Mouse (Mus musculus) stomach, embryonic 16.5 days (tissue): ENCODE measurements at regions not wholly inside any gene's neighbourhood (a gene's known extent, or its start where the extent isn't known, plus 50 kb on each side); places are given as distances from the start of the nearest gene placed in this dataset.

Source experiments
- ATAC-seq: fragments of 200-750 bp; cut with Nextera tagmentation; 2 replicates; pipeline ENCODE4 v1.8.0; 2017; ENCODE audit warnings: moderate number of reproducible peaks, moderate TSS enrichment; ENCODE audit not compliant: insufficient read depth, low FRiP score
- H3K27ac ChIP-seq: fragments of 300-500 bp; sonication (generic); 2 replicates; pipeline ENCODE4 v1.5.1; 2014; ENCODE audit warnings: low read length
- H3K27me3 ChIP-seq: fragments of 300-500 bp; sonication (generic); 2 replicates; pipeline ENCODE4 v1.6.1; 2014; ENCODE audit warnings: low read length, control low read depth, mixed read lengths; ENCODE audit not compliant: control insufficient read depth, insufficient read depth
- H3K36me3 ChIP-seq: fragments of 300-500 bp; sonication (generic); 2 replicates; pipeline ENCODE4 v1.6.1; 2014; ENCODE audit warnings: low read length; ENCODE audit not compliant: control insufficient read depth, insufficient read depth
- H3K4me1 ChIP-seq: fragments of 300-500 bp; sonication (generic); 2 replicates; pipeline ENCODE4 v1.6.1; 2014; ENCODE audit warnings: low read length, control low read depth, mixed read lengths; ENCODE audit not compliant: control insufficient read depth, insufficient read depth
- H3K4me2 ChIP-seq: fragments of 300-500 bp; sonication (generic); 2 replicates; pipeline ENCODE4 v1.6.1; 2014; ENCODE audit warnings: low read depth, low read length, mixed read lengths
- H3K4me3 ChIP-seq: fragments of 300-500 bp; sonication (generic); replicated peaks from 2 replicates; pipeline ENCODE4 v1.5.1; 2014; ENCODE audit warnings: mild to moderate bottlenecking, low read length
- H3K9ac ChIP-seq: fragments of 300-500 bp; sonication (generic); 2 replicates; pipeline ENCODE4 v1.6.1; 2014; ENCODE audit warnings: low read length
- H3K9me3 ChIP-seq: fragments of 300-500 bp; sonication (generic); replicated peaks from 2 replicates; pipeline ENCODE4 v1.6.1; 2016; ENCODE audit warnings: low read length, control low read depth; ENCODE audit not compliant: control insufficient read depth
- WGBS: fragments of 180-500 bp; shearing (Covaris S2); extraction: QIAGEN DNeasy Blood & Tissue Kit; methylation state at CpG from one replicate; pipeline ENCODE4 v1.1.7; 2014; 5-methylcytosine and 5-hydroxymethylcytosine counted together

DNA sequence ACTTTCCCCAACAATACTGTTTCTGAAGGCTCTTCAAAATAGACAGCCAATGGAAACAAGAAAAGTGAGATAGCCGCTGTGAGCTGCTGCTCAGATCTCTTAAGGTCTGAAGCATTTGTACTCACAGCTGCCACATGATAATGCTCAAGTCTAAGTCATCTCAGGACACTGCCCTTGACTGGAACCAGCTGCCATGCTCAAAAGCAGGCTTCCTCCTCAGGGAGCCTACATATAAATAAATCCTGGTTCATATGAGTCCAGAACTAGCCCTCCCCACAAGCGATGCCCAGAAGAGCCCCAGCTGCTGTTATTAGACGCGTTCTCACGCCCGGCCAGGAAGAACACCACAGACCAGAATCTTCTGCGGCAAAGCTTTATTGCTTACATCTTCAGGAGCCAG lies 304.9 kb upstream of the Negr1 start:
- Histone ChIP-seq H3K9me3 (no peaks in the 10 kb centered on the region), H3K9ac (no peak overlapping the region), H3K36me3 (no peaks in the 10 kb centered on the region), H3K27me3 (no peaks in the 10 kb centered on the region), H3K4me2 (no peak overlapping the region), H3K4me1 (no peaks in the 10 kb centered on the region), H3K4me3 (no peak overlapping the region), H3K27ac (no peak overlapping the region)
- WGBS, result 80% methylated on average over 7 of the region's 7 CpGs
- peak; percentile 90 for ATAC-seq

DNA sequence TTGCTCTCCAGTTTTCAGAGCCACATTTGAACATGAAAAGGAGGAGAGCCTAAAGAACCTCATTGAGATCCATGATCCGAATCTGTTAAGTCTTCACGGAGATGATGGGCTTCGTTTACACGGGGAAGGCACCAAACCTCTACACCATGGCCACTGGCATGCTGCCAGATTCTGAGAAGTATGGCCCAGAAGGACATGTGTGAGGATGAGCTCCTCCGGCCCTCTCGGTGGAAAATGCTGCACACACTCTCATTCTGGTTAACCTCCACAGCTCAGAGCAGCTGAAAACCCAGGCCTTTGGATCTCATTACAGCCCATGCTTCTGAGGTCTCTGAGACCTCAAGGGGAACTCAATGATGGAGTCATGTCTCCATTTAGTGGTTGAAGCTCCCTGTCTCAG lies 296.9 kb upstream of the Negr1 start:
- no peak for ATAC-seq
- H3K27me3 ChIP-seq, result no peaks in the 10 kb centered on the region
- H3K27ac ChIP-seq, result no peak overlapping the region
- no peak overlapping the region for H3K9ac ChIP-seq
- H3K4me3 ChIP-seq, result no peak overlapping the region
- H3K4me1 ChIP-seq, result no peaks in the 10 kb centered on the region
- H3K4me2 ChIP-seq, result no peak overlapping the region
- 89% methylated on average over 6 of the region's 6 CpGs for whole genome bisulfite sequencing
- no peaks in the 10 kb centered on the region for H3K9me3 ChIP-seq
- no peaks in the 10 kb centered on the region for H3K36me3 ChIP-seq

DNA sequence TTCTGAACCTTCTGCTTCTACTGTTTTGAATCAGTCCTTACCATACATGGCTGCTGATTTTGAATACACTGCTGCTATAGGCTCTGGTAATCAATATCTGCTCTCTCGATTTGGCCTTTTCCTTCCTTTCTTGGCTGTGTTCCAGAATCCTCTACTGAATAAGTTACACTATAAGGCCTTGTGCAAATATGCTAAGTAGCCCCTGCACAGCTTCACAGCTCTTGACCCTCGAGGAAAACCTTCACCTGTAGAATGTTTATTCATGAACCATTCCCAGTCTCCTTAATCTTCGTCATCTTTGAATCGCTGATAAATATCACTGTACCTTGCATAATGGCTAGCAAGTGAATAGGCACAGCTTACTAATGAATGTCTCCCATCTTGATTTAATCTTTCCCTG lies 293.9 kb upstream of the Negr1 start:
- 35% methylated on average over 4 of the region's 4 CpGs for WGBS
- no peak for ATAC-seq
- Histone ChIP-seq H3K27ac (no peak overlapping the region), H3K36me3 (no peaks in the 10 kb centered on the region), H3K4me1 (no peaks in the 10 kb centered on the region), H3K9ac (no peak overlapping the region), H3K4me3 (no peak overlapping the region), H3K9me3 (no peaks in the 10 kb centered on the region), H3K4me2 (no peak overlapping the region), H3K27me3 (no peaks in the 10 kb centered on the region)

DNA sequence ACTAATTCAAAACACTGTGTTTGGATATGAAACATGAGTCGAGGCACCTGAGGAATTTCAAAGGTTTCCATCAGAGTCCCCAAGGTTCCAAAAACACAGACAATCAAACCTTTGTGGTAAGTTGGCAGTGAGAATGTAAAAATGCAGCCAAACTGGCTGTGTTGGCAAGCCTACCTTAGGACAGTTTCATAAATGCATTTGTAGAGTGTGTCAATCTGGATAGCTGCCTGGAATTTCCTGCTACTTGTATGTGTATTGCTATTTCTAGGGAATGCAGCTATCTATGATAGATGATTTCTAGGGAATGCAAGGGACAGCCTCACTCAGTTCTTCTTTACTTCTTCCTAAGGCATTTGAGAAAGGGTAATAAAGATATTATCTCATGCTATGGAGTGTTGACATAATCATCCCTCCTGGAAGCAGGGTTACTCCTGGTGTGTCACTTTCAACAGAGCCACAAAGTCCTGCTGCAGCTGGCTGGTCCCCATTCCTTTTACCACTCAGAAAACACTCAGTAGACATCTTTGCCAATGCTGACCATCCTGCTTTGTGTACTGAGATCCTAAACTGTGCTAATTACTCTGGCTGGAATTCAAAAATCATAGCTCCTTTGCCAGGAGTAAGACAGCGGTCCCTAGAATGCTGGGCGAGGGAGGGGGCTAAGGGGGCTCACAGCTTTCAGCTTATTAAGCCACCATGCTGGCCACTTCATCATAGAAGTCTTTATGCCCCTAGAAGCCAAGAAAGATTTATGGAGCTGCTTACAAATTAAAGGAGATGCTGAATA lies 261.4 kb upstream of the Negr1 start:
- H3K36me3 ChIP-seq, result no peaks in the 10 kb centered on the region
- H3K9me3 ChIP-seq, result no peaks in the 10 kb centered on the region
- no peak overlapping the region for H3K9ac ChIP-seq
- no peak overlapping the region for H3K27ac ChIP-seq
- whole genome bisulfite sequencing, result 55% methylated on average over 3 of the region's 3 CpGs
- H3K4me1 ChIP-seq, result no peaks in the 10 kb centered on the region
- no peaks in the 10 kb centered on the region for H3K27me3 ChIP-seq
- no peak for ATAC-seq
- H3K4me2 ChIP-seq, result no peak overlapping the region
- H3K4me3 ChIP-seq, result no peak overlapping the region

DNA sequence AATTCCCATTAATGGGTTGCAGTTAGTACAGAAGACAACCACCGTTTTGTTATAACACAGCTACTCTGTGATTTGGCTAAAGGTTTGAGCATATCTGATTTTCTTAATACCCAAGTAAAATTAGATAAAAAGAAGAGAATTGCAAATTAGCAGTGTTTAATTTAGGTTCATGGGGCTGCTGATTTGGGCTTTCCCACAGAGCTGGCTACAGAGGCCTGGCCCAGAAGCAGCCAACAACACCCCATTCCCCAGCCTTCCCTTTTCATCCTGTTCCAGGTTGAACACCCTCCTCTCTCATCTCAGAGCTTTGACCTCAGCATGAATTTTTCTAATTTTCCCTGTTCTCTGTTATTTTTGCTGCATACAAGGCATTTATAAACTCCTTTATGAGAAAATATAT lies 260.3 kb upstream of the Negr1 start:
- ATAC-seq, result no peak
- Histone ChIP-seq H3K4me1 (no peaks in the 10 kb centered on the region), H3K9me3 (no peaks in the 10 kb centered on the region), H3K9ac (no peak overlapping the region), H3K27ac (no peak overlapping the region), H3K27me3 (no peaks in the 10 kb centered on the region), H3K36me3 (no peaks in the 10 kb centered on the region), H3K4me2 (no peak overlapping the region), H3K4me3 (no peak overlapping the region)
- 87% methylated on average over 1 of the region's 1 CpGs for WGBS

DNA sequence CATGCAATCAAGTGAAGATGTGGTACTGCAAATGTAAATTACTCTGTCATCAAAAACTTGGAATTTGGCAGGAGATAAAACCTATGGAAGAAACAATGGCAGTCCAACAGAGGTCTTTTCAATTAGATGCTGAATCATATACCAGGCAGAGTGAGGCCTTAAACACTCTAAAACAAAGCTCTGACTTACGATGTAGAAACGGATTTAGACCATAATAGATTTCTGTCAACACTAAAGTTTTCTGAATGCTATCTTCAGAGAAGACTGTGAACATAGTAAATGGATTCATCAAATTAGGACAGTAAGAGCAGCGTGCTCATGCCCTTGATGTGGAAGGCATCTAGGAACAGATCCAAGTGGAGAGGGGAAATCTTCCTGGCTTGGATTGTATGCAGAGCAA lies 259.8 kb upstream of the Negr1 start:
- no peak overlapping the region for H3K4me2 ChIP-seq
- H3K27ac ChIP-seq, result no peak overlapping the region
- no peak for ATAC-seq
- H3K4me3 ChIP-seq, result no peak overlapping the region
- no peaks in the 10 kb centered on the region for H3K4me1 ChIP-seq
- no peaks in the 10 kb centered on the region for H3K9me3 ChIP-seq
- WGBS, result 75% methylated on average over 3 of the region's 3 CpGs
- H3K27me3 ChIP-seq, result no peaks in the 10 kb centered on the region
- H3K36me3 ChIP-seq, result no peaks in the 10 kb centered on the region
- H3K9ac ChIP-seq, result no peak overlapping the region

DNA sequence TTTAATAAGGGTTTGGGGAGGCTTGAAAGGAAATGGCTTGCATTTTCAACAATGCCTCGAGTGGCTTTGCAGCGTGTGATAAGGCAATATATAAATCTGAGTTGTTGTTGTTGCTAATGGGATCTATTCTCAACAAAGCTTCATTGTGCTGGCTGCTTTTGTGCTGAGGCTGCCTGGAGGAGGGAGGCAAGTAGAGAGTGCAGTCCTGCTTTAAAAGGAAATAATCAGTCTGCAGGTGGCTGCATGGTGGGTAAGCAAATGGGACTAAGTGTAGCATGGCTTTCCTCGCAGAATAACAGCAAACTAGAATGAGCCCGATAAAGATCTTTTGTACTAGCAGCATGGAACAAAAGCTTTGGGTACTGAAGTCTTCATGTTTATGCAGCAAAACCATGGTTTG lies 257.4 kb upstream of the Negr1 start:
- WGBS, result 54% methylated on average over 4 of the region's 4 CpGs
- Histone ChIP-seq H3K27ac (no peak overlapping the region), H3K4me3 (no peak overlapping the region), H3K4me2 (no peak overlapping the region), H3K27me3 (no peaks in the 10 kb centered on the region), H3K36me3 (no peaks in the 10 kb centered on the region), H3K9ac (no peak overlapping the region), H3K9me3 (no peaks in the 10 kb centered on the region), H3K4me1 (no peaks in the 10 kb centered on the region)
- ATAC-seq, result no peak

DNA sequence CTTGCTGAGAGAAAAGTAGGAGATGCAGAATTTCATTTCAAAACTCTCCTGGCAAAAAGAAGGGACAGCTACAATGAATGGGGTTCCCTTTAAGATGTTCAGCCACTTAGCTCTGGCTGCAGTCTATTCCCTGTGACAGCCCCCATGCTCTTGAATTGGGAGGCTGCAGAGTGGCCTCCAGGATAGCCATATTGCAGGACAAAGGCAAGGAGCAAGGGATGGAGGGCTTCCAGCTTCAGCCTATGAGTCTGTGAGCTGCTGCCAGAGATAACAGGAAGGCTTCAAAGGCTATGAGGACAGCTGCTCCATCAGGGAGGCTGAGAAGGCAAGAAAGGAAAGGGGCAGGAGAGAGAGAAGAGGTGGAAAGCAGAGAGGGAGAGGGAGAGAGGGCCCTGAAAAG lies 256.5 kb upstream of the Negr1 start:
- Histone ChIP-seq H3K4me2 (no peak overlapping the region), H3K27ac (no peak overlapping the region), H3K27me3 (no peaks in the 10 kb centered on the region), H3K9ac (no peak overlapping the region), H3K36me3 (no peaks in the 10 kb centered on the region), H3K4me3 (no peak overlapping the region), H3K4me1 (no peaks in the 10 kb centered on the region), H3K9me3 (no peaks in the 10 kb centered on the region)
- ATAC-seq, result no peak

DNA sequence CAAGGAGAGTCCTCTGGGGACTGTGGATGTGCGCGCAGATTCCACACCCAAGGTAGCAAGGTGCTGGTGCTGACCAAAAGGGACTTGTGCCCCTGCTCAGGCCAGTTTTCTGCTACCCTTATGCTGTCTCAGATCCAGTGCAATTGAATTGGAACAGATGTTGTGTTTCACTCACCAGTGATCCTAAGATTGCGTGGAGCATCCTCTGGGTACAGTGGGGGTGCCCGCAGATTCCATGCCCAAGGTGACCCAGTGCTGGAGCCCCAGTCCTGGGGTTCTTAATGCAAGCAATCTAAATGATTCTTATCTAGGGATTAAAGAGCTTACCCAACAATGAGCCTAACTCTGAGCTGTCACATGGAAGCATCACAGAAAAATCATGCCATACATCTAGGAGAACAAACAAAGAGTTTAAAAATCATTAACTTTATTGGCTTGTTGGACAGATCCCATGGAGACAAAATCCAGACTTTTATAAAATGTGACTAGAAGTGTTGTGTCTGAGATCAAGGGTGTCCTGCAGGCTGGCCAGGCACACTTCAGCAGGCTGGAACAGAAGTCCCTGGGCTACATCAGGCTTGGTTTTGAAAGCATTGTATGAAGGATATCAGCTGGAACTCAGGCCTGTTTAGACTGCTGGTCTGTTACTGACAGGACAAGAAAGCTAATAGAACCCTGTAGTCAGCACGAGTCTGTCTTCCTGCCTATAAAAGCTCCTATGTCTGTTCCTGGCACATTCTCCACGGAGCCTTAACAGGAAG lies 226.4 kb upstream of the Negr1 start:
- peak; percentile 33; the same call in 1 of the 2 replicates for ATAC-seq
- 58% methylated on average over 6 of the region's 6 CpGs for WGBS
- no peak overlapping the region for H3K9ac ChIP-seq
- H3K4me2 ChIP-seq, result no peak overlapping the region
- H3K4me1 ChIP-seq, result no peaks in the 10 kb centered on the region
- H3K27ac ChIP-seq, result no peak overlapping the region
- no peaks in the 10 kb centered on the region for H3K27me3 ChIP-seq
- H3K4me3 ChIP-seq, result no peak overlapping the region
- H3K9me3 ChIP-seq, result no peaks in the 10 kb centered on the region
- H3K36me3 ChIP-seq, result no peaks in the 10 kb centered on the region
